Mouse (Mus musculus) adrenal gland, adult 18-20 months (tissue): ENCODE results near the gene Acoxl. TPM values are rescaled to one million over a fixed set of nuclear protein-coding genes. Genes with fewer than 3 reads are reported as not detected.

Source experiments
- DNase-seq, 2 experiments: peaks; one replicate each; pipeline ENCODE4 v3.0.0; 2021 to 2022; ENCODE audit warnings: low spot score in 2 of 2
- total RNA-seq, 2 experiments: library from RNA; stranded (reverse); gene quantifications; 1 replicate in 1 of 2; 2 replicates in 1 of 2; pipeline ENCODE4 v1.2.3; 2021

Gene Acoxl
- total RNA-seq, 2 experiments from 2014 or later: 0.38 to 1.2 TPM

GRCm38 (mm10) chr2:127891056-127891455, 52.4 kb downstream of the Acoxl start:
- DNase-seq: no peak

GRCm38 (mm10) chr2:127894890-127895289, 56.2 kb downstream of the Acoxl start:
- no peak for DNase-seq

GRCm38 (mm10) chr2:127897718-127898117, 59.0 kb downstream of the Acoxl start:
- DNase-seq: no peak

DNA sequence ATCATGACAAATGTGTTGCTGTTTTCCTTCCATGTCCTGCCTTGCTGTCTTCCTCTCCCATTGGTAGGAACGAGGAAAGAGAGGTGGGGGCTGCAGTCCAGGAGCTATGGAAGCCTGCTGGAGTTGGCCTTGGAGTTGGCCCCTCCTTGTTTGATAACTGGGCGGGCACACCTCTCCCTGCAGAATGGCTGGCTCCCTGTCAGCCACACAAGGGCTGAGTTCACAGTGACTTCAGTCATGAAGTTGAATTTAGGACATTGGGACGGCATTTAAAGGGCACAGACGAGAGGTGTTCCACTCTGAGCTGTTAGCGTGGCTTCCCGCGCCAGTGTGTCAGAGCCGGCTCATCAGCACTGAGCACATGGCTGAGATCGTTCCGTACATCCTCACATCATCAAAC, 66.2 kb downstream of the Acoxl start:
- DNase-seq: no peak

- no peak for DNase-seq
These were observed 68.5 kb downstream of the Acoxl start for GRCm38 (mm10) chr2:127906973-127907678.

GRCm38 (mm10) chr2:127907679-127908042, 69.0 kb downstream of the Acoxl start:
- no peak for DNase-seq

- no peak for DNase-seq
These were observed 70.2 kb downstream of the Acoxl start for GRCm38 (mm10) chr2:127908881-127909280.

GRCm38 (mm10) chr2:127909790-127910189, 71.1 kb downstream of the Acoxl start:
- DNase-seq: no peak

GRCm38 (mm10) chr2:127911579-127911978, 72.9 kb downstream of the Acoxl start:
- no peak for DNase-seq

- DNase-seq: no peak
These were observed 75.4 kb downstream of the Acoxl start for GRCm38 (mm10) chr2:127914047-127914446.

DNA sequence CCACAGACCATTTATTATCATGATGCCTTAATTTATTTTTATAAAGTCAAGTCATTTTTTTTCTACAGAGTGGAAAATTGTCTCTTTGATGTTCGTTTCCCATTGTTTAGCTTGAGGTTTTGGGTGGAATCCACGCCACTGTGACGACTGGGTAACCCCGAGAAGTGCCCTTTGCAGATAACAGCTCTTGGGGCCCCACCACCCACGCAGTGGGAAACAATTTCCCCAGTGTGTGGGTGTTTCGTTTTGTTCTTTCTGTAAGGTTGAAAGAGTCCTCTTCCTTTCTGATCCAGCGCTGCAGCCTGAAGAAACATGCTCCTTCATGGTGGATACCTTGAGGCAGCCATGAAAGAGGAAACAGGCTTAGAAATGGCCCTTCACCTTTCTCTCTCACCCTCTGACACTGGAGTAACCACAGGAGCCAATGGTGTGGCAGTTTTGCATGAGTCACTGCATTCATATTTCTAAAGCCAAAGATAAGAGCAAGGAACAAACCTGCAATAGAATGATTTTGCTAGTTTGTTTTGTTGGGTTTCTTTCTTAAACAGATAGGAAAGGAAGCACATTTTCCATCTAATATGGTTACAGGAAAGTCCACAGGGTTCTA, 78.2 kb downstream of the Acoxl start:
- DNase-seq: no peak

GRCm38 (mm10) chr2:127919740-127920139, 81.1 kb downstream of the Acoxl start:
- DNase-seq: no peak

- DNase-seq: no peak
These were observed 83.6 kb downstream of the Acoxl start for GRCm38 (mm10) chr2:127922036-127922901.

- no peak for DNase-seq
These were observed 84.5 kb downstream of the Acoxl start for GRCm38 (mm10) chr2:127923077-127923680.

DNA sequence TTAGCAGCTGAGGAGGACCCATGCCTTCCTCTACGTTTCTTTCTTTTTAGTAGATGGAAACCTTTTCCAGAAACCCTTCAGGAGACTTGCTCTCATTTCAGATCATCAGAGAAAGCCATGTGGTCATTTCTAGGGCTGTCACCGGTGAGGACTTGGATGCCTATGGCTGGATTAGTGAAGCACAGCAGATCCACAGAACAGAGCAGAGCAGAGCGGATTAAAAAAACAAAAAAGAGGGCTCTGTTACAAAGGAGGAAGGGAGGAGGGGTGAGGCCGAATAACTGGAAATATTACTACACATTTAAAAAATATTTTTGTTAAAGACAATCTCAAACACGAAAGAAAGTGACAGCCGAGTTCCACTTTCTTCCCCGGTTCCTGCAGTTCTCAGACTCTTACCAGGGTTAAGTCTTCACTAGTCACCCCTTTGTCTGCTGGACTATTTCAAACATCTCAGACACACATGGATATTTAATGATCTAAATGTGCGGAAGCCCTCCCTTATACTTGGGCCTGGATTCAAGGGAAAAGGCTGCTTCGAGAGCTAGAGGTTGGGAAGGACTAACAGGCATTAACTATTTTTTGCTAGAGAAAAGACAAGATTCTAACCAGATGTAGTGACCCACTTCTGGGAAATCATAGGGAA, 88.1 kb downstream of the Acoxl start:
- no peak for DNase-seq

GRCm38 (mm10) chr2:127927452-127928273, 89.0 kb downstream of the Acoxl start:
- DNase-seq: no peak

GRCm38 (mm10) chr2:127928279-127928678, 89.6 kb downstream of the Acoxl start:
- DNase-seq: no peak

DNA sequence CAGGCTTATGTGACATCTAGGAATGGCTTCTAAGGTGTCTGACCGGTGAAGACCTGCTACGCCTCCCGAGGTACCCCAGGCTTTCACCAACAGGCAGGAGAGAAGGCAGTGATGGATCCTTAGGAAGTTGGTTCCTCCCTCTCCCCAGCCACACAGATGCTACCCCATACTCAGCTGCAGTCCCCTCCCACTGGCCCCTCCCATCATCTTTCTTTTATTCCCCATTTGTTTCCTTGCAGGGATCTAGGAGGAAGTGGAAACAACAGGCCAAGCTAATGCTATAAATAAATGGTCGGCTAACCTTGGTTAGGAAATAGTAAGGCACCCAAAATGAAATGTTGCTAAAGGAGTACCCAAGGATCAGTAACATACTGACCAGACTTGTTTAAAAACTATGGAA, 90.2 kb downstream of the Acoxl start:
- no peak for DNase-seq

GRCm38 (mm10) chr2:127929939-127930715, 91.5 kb downstream of the Acoxl start:
- DNase-seq: no peak
